Mouse (Mus musculus): ENCODE results near the gene Tle3.

The Tle3 gene

GRCm38 (mm10) chr9:61436761-61437160 is 64.6 kb downstream of the Tle3 start:
- no peak for DNase-seq

DNA sequence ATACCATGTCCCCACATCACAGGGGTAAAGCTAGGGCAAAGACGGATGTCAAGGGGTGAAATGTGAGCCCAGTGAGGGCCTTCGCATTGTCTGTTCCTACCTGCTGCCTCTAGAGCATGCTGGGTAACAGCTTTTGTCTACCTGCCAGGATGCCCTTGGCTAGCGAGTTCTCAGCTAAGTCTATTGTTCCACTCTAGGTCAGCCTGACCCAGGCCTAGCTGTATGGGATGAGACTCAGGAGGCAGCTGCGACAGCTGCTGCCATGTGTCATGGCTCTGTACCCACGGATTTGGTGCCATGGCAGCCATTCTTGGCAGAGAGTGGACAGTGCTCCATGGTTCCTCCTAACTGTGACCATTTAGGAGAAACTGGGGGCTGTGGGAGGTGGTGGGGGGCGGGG is 66.9 kb downstream of the Tle3 start:
- DNase-seq: no peak

- DNase-seq: no peak
Measured at GRCm38 (mm10) chr9:61439979-61440378, 67.8 kb downstream of the Tle3 start.

DNA sequence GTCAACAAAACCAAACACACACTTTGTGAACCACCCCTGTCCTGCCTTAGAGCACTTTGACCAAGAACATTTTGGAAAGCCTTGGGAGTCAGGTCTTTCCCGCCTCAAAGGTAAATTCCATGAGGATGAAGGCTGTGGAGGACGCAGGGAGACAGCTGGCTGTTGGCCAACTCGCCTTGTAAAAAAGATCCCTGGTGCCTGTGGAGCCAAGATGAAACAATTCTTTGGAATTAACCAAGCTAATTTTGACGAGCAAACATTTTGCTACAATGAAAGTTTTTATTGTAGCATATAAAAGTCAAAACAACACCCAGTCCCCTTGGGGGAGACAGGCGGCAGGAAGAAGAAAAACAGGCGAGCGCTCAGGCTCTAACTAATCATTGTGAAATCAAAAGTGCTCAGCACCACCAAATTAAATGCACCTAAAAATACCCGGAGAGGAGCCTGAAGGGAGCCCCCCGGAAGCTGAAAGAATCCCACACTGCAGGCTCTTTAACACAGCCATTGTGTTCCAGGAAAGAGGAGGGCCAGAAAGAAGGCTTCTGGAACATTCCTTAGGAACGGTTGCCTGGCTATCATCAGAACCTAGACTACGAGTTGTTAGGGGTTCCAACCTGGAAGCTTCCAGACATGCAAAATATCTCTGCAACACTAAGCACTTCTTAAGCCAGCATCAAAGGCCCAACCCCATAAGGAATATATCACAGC is 69.2 kb downstream of the Tle3 start:
- DNase-seq: no peak

DNA sequence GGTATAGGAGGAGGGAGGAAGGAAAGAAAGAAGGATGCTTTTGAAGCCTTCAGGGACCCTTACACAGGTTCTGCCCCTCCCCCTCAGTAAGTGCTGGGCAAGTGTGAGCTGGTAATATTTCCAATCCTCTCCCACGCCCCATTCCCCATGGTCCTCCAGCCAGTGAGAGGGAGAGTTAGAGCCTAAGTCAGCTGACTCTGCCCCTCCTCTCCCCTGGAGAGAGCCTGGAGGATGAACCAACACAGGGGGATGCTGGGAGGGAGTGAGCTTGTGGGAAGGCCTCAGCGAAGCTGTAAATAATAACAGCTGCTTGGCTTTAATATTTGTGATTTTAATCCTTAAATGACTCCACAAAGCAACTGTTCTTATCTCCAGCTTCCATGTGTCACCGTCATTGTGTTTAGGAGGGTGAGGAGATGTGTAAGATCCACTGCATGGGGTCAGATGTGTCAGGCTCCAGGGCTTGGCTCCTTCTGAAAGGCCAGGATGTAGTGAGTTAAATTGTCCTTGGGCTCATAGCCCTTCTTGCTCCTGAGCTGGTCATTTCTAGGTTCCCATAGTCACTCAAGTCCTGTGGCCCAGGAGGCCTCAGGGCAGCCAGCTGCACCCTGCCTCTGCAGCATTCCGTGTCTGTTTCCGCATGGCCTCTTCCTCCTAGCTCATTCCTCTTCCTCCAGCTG is 70.9 kb downstream of the Tle3 start:
- DNase-seq: peak; percentile 58

DNA sequence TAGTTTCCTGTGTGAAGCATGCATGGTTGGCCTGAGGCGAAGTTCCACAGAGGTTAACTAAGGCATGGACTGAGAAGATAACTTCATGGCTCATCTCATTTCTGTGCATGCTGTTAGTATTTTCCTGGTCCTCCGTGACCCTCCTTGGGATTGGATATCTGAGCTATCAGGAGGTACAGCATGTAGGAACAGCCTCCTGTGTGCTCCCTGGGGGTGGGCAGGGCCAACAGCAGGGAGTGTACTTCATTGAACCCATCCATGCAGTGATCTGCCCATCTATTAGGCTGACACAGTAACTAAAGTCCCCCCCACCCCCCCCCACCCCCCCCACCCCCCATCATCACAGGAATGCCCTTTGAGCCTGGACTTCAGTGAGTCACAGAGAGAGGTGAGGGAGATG is 73.0 kb downstream of the Tle3 start:
- no peak for DNase-seq

DNA sequence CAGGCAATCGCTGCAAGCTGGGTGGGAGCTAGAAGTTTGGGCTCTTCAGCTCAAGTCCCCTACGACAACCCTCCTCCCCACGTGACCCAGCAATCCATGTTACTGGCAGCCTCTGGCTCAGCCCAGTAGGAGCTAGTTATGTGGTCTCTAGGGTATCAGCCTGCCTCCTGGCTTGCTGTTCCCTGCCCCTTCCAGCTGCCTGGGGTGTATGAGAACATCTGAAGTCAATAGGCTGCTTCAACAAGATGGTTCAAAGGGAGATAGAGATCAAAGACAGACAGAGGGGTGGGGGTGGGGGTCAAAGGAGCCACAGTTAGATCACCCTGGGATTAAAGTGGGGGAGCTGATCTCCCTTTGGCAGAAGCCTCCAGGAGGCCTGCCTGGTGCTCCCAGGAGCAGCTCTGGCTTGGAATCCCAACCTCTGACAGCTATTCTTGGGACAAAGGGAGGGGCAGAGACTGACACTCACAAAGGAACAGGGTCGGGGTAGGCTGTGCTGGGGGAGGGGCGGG is 73.6 kb downstream of the Tle3 start:
- DNase-seq: peak; percentile 66

DNA sequence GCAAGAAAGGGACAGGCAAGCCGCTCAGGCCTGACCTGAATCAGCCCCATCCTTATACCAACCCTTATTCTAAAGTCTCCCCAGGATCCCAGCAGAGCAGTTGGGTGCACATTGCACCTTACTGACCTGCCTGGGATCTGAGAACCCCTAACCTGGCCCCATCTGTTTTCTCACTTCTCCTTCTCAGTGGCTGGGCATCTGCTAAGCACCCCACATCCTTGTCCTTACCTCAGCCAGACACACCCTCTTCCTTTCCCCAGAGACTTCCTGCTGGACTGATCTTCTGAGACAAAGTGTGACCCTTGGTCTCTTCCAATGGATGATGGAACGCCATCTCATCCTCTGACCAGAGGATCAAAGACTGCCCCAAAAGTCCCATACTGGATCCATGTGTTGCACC is 74.8 kb downstream of the Tle3 start:
- DNase-seq: no peak

DNA sequence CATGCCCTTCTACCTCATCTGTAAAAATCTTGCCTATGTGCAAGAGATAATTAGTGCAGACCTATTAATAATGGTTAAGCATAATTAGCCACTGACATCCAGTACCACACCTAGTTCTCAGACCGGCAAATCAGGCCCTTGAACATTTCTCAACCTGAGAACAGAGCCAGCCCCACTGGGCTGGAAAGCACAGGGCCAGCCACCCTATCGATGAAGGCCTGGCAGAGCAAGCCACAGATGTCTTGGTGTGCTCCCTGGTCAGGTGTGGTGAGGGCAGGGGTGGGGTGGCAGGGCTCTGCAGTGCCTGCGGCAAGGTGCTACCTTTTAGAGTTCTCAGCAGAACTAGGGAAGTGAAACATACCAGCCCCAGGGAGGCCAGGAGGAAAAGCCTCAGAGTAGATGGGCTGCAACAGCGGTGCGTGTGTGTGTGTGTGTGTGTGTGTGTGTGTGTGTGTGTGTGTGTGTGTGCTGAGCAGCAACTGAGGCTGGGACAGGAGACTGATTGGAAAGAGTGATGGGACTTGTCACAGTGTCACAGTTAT is 77.3 kb downstream of the Tle3 start:
- DNase-seq: no peak

GRCm38 (mm10) chr9:61452081-61452480 is 79.9 kb downstream of the Tle3 start:
- DNase-seq: no peak

DNA sequence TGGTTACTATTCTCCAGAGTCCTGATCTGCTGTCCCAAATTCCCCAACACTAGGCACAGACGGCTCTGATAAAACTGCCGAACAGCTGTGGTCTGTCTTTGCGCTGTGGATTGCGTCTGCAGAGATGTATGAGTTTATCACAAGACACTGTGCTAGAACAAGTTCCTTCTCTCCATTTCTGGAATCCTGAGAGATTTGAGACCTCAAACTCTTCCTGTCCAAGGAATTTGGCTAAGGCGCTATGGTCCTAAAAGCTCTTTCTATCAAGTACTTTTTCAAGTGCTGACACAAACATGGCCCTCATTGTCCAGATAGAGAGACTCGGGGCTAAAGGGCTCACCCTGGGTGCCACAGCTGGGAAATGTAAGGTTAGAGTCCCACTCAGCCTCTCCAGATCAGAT is 83.7 kb downstream of the Tle3 start:
- no peak for DNase-seq

GRCm38 (mm10) chr9:61456441-61457161 is 84.4 kb downstream of the Tle3 start:
- DNase-seq: no peak

DNA sequence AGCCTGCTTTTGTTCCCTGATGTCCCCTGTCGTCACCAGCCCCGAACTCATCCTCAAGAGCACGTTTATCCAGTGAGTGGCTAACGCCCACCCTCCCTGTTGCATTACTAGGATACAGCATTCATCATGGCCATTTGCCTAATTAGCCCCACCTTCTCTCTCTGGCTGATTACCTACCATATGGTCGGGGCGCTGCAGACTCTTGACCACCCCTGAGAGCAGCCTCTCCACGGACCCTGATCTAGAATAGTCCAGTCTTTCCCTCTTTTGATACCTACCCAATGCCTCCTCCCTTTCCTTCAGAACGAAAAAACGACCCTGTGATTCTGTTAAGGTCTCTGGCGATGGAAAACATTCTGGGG is 85.0 kb downstream of the Tle3 start:
- no peak for DNase-seq

GRCm38 (mm10) chr9:61461859-61462258 is 89.7 kb downstream of the Tle3 start:
- peak; percentile 44 for DNase-seq

- DNase-seq: no peak
Measured at GRCm38 (mm10) chr9:61467436-61467835, 95.3 kb downstream of the Tle3 start.
